Mouse (Mus musculus) kidney, embryonic 15.5 days (tissue): ENCODE data around the gene Ick. TPM values are rescaled to one million over a fixed set of nuclear protein-coding genes. Genes with fewer than 3 reads are reported as not detected.
"Not testable (repeated sequence)": the region's sequence is repeated elsewhere in the genome, so short reads cannot be mapped to it uniquely, and the experiment has no call there.

Experiments used
- ATAC-seq: fragments of 200-750 bp; cut with Nextera tagmentation; replicated peaks from 2 replicates; pipeline ENCODE4 v1.8.0; 2017; ENCODE audit warnings: moderate TSS enrichment; ENCODE audit not compliant: low FRiP score
- H3K27ac ChIP-seq: fragments of 300-500 bp; sonication (generic); 2 replicates; pipeline ENCODE4 v1.5.1; 2015; ENCODE audit warnings: mild to moderate bottlenecking, inconsistent platforms
- H3K27me3 ChIP-seq: fragments of 300-500 bp; sonication (generic); 2 replicates; pipeline ENCODE4 v1.6.1; 2015; ENCODE audit warnings: inconsistent platforms
- H3K36me3 ChIP-seq: fragments of 300-500 bp; sonication (generic); 2 replicates; pipeline ENCODE4 v1.6.1; 2015; ENCODE audit warnings: inconsistent platforms
- H3K4me1 ChIP-seq: fragments of 300-500 bp; sonication (generic); 2 replicates; pipeline ENCODE4 v1.6.1; 2015; ENCODE audit warnings: inconsistent platforms
- H3K4me2 ChIP-seq: fragments of 300-500 bp; sonication (generic); 2 replicates; pipeline ENCODE4 v1.6.1; 2015; ENCODE audit warnings: moderate library complexity, mild to moderate bottlenecking, inconsistent platforms
- H3K4me3 ChIP-seq: fragments of 300-500 bp; sonication (generic); replicated peaks from 2 replicates; pipeline ENCODE4 v1.5.1; 2015; ENCODE audit warnings: mild to moderate bottlenecking, inconsistent platforms
- H3K9ac ChIP-seq: fragments of 300-500 bp; sonication (generic); 2 replicates; pipeline ENCODE4 v1.6.1; 2015; ENCODE audit warnings: mild to moderate bottlenecking, inconsistent platforms
- H3K9me3 ChIP-seq: fragments of 300-500 bp; sonication (generic); replicated peaks from 2 replicates; pipeline ENCODE4 v1.6.1; 2016; ENCODE audit warnings: inconsistent platforms
- WGBS: fragments of 180-500 bp; shearing (Covaris S2); methylation state at CpG from one replicate; pipeline ENCODE4 v1.1.7; 2015; ENCODE audit warnings: mixed read lengths; 5-methylcytosine and 5-hydroxymethylcytosine counted together
- polyA plus RNA-seq: library from polyadenylated mRNA; unstranded; fragments of >200 nt; fragmentation: Nextera tagmentation; extraction: Ambion mirVana; gene quantifications from 2 replicates; pipeline ENCODE4 v1.2.1, GENCODE M21; 2015

Ick gene
- 24.2 and 25.0 TPM in 2 replicates for polyA plus RNA-seq

DNA sequence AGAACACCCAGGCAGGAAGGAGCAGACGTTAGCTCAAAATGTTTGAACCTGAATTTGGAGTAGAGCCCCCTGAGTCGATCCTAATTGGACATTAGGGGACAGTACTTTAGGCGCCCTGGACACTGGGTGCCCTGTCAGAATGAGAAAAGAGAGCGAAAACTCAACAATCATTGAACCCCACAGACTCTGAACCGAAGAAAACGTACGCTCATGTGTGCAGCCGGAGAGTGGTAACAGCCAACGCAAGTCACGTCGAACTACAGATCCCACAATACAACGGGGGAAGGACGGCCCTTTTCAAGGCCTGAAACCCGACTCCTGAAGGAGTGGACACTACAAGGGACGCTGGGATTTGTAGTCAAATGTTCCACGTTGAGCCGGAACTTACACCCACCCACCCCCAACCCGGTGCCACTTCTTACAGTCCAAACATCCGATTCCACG lies at the start of gene Ick, which contains the start of gene Fbxo9:
Ick (plus strand) TSS at position 397 of the 444 bp plus-strand sequence.
Fbxo9 (minus strand) TSS at position 270 of the 444 bp plus-strand sequence.
- Histone ChIP-seq H3K4me3 (peak within 1 kb of the TSS; percentile 90), H3K27ac (peak within 1 kb of the TSS; percentile 94), H3K4me2 (peak within 1 kb of the TSS; percentile 70), H3K27me3 (no peaks in the 10 kb centered on the region), H3K9ac (peak within 1 kb of the TSS; percentile 86), H3K4me1 (peaks cover 39% of the 10 kb centered on the region), H3K36me3 (peaks cover 12% of the 10 kb centered on the region; the same call in 1 of the 2 replicates), H3K9me3 (no peaks in the 10 kb centered on the region)
- under 1% methylated on average over 20 of the region's 20 CpGs for WGBS
- peak; percentile 94 for ATAC-seq

GRCm38 (mm10) chr9:78059525-78060120 lies 49.4 kb upstream of the Ick start:
- no peaks in the 10 kb centered on the region for H3K27me3 ChIP-seq
- no peak overlapping the region for H3K9ac ChIP-seq
- H3K4me3 ChIP-seq = no peak overlapping the region
- H3K27ac ChIP-seq = peak overlapping the region; percentile 60; the same call in 1 of the 2 replicates
- WGBS = 71% methylated on average over 16 of the region's 16 CpGs
- no peaks in the 10 kb centered on the region for H3K36me3 ChIP-seq
- peaks cover 7% of the 10 kb centered on the region; the same call in 1 of the 2 replicates for H3K4me1 ChIP-seq
- H3K9me3 ChIP-seq = no peaks in the 10 kb centered on the region
- no peak overlapping the region for H3K4me2 ChIP-seq
- ATAC-seq = no peak

DNA sequence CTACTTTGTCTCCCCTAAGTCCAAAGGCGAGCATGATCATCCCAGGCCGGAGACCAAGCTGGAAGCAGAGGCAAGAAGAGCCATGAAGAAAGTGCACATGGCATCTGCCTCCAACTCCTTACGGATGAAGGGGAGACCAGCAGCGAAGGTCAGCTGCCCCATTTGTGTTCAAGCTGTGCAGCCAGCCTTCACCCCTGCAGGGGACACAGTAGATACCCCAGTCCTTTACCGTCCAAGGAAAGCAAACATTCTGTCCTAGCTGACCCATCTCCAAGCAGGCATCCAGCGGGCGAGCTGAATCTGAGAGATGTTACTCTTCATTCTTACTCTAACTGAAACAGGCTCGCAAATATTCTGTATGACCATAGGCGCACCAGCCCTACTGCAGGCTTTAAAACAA lies 46.6 kb upstream of the Ick start:
- WGBS = 86% methylated on average over 9 of the region's 9 CpGs
- H3K27me3 ChIP-seq = no peaks in the 10 kb centered on the region
- no peaks in the 10 kb centered on the region for H3K9me3 ChIP-seq
- H3K36me3 ChIP-seq = no peaks in the 10 kb centered on the region
- no peak overlapping the region for H3K4me2 ChIP-seq
- no peak for ATAC-seq
- no peak overlapping the region for H3K9ac ChIP-seq
- H3K4me1 ChIP-seq = peaks cover 7% of the 10 kb centered on the region; the same call in 1 of the 2 replicates
- H3K4me3 ChIP-seq = no peak overlapping the region
- H3K27ac ChIP-seq = no peak overlapping the region

- Histone ChIP-seq H3K9me3 (no peaks in the 10 kb centered on the region), H3K9ac (no peak overlapping the region), H3K27me3 (no peaks in the 10 kb centered on the region), H3K4me3 (no peak overlapping the region), H3K27ac (peak overlapping the region; percentile 60; the same call in 1 of the 2 replicates), H3K4me2 (no peak overlapping the region), H3K4me1 (peaks cover 7% of the 10 kb centered on the region; the same call in 1 of the 2 replicates), H3K36me3 (no peaks in the 10 kb centered on the region)
- peak; percentile 87 for ATAC-seq
- 54% methylated on average over 10 of the region's 10 CpGs for WGBS
Measured at GRCm38 (mm10) chr9:78064121-78064520, 44.9 kb upstream of the Ick start.

GRCm38 (mm10) chr9:78070496-78070895 lies 38.5 kb upstream of the Ick start:
- Histone ChIP-seq H3K36me3 (no peaks in the 10 kb centered on the region), H3K4me3 (no peak overlapping the region), H3K9me3 (no peaks in the 10 kb centered on the region), H3K27me3 (no peaks in the 10 kb centered on the region), H3K4me1 (no peaks in the 10 kb centered on the region), H3K9ac (no peak overlapping the region), H3K4me2 (no peak overlapping the region), H3K27ac (no peak overlapping the region)
- 72% methylated on average over 5 of the region's 5 CpGs for WGBS
- no peak for ATAC-seq

DNA sequence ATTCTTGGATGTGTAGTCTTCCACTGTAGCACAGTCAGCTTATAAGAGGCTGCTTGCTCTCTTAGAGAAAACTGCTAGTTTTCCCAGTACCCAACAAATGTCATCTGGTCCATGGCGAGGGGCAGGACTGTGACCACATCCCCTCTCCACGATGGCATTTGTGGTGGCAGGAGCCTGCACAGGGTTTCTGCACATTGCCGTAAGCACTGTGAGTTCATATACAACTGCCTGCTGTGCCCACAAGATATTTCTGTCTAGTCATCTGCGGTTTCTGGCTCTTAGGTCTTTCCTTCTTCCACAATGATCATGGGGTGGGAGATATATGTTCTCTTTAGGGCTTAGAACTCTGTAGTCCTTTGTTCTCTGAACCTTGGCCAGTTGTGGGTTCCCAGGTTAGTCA lies 37.4 kb upstream of the Ick start:
- ATAC-seq = no peak
- Histone ChIP-seq H3K27ac (no peak overlapping the region), H3K4me3 (no peak overlapping the region), H3K36me3 (no peaks in the 10 kb centered on the region), H3K9ac (no peak overlapping the region), H3K9me3 (no peaks in the 10 kb centered on the region), H3K27me3 (no peaks in the 10 kb centered on the region), H3K4me2 (no peak overlapping the region), H3K4me1 (no peaks in the 10 kb centered on the region)
- 89% methylated on average over 4 of the region's 4 CpGs for WGBS

- not testable (repeated sequence) for H3K27ac ChIP-seq, H3K4me3 ChIP-seq, ATAC-seq, H3K4me2 ChIP-seq, H3K9ac ChIP-seq, H3K9me3 ChIP-seq, H3K36me3 ChIP-seq, H3K4me1 ChIP-seq, H3K27me3 ChIP-seq
- WGBS = 93% methylated on average over 3 of the region's 3 CpGs
Measured at GRCm38 (mm10) chr9:78073291-78073690, 35.7 kb upstream of the Ick start.

GRCm38 (mm10) chr9:78073713-78074340 lies 35.2 kb upstream of the Ick start:
- no peak overlapping the region for H3K4me3 ChIP-seq
- WGBS = 83% methylated on average over 13 of the region's 13 CpGs
- no peak overlapping the region for H3K4me2 ChIP-seq
- no peak overlapping the region for H3K9ac ChIP-seq
- no peak for ATAC-seq
- H3K9me3 ChIP-seq = no peaks in the 10 kb centered on the region
- H3K36me3 ChIP-seq = no peaks in the 10 kb centered on the region
- H3K27me3 ChIP-seq = no peaks in the 10 kb centered on the region
- no peaks in the 10 kb centered on the region for H3K4me1 ChIP-seq
- no peak overlapping the region for H3K27ac ChIP-seq

DNA sequence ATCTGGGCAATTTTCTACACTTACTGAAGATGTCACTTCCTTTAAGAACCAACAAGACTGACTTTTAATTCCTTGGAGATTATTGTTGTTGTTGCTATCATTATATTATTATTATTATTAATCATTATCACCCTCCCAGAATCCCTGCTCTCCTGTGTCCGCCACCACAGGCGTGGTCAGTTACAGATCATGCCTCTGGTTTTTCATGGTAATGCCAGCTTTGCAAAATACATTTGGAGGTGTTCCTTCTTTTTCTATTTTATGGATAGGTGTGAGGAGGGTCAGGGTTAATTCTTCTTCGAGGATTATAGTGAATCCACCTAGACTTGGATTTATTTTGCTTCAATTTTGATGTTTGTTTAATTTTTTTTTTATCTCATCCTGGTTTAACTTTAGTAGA lies 33.7 kb upstream of the Ick start:
- Histone ChIP-seq H3K4me1 (no peaks in the 10 kb centered on the region), H3K27ac (no peak overlapping the region), H3K4me2 (no peak overlapping the region), H3K27me3 (no peaks in the 10 kb centered on the region), H3K9me3 (no peaks in the 10 kb centered on the region), H3K36me3 (no peaks in the 10 kb centered on the region), H3K4me3 (no peak overlapping the region), H3K9ac (no peak overlapping the region)
- no peak for ATAC-seq
- WGBS = 92% methylated on average over 3 of the region's 3 CpGs

DNA sequence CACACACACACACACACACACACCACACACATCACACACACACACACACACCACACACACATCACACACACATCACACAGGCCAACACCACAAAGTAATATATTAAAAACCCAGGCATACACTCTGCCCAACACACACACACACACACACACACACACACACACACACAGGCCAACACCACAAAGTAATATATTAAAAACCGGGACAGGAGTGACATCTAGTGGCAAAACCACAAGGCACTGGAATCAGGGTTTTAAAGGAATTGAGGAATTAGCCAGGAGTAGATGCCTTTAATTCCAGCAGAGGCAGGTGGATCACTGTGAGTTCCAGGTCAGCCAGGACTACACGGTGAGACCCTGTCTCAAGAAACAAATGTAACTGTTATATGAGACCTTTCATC lies 30.8 kb upstream of the Ick start:
- ATAC-seq = no peak
- no peak overlapping the region for H3K4me3 ChIP-seq
- H3K4me2 ChIP-seq = no peak overlapping the region
- H3K9ac ChIP-seq = no peak overlapping the region
- peaks cover 17% of the 10 kb centered on the region for H3K36me3 ChIP-seq
- no peaks in the 10 kb centered on the region for H3K4me1 ChIP-seq
- H3K9me3 ChIP-seq = no peaks in the 10 kb centered on the region
- no peaks in the 10 kb centered on the region for H3K27me3 ChIP-seq
- no peak overlapping the region for H3K27ac ChIP-seq
- WGBS = 24% methylated on average over 2 of the region's 2 CpGs

- no peak overlapping the region for H3K9ac ChIP-seq
- no peaks in the 10 kb centered on the region for H3K9me3 ChIP-seq
- no peak overlapping the region for H3K27ac ChIP-seq
- 92% methylated on average over 7 of the region's 7 CpGs for WGBS
- no peaks in the 10 kb centered on the region for H3K27me3 ChIP-seq
- no peak overlapping the region for H3K4me2 ChIP-seq
- peaks cover 52% of the 10 kb centered on the region for H3K36me3 ChIP-seq
- H3K4me1 ChIP-seq = no peaks in the 10 kb centered on the region
- no peak for ATAC-seq
- H3K4me3 ChIP-seq = no peak overlapping the region
Measured at GRCm38 (mm10) chr9:78081835-78082234, 27.2 kb upstream of the Ick start.

- Histone ChIP-seq H3K36me3 (peaks cover 68% of the 10 kb centered on the region), H3K4me1 (no peaks in the 10 kb centered on the region), H3K27me3 (no peaks in the 10 kb centered on the region), H3K4me2 (no peak overlapping the region), H3K4me3 (no peak overlapping the region), H3K9ac (no peak overlapping the region), H3K27ac (no peak overlapping the region), H3K9me3 (no peaks in the 10 kb centered on the region)
- WGBS = 95% methylated on average over 4 of the region's 4 CpGs
- no peak for ATAC-seq
Measured at GRCm38 (mm10) chr9:78084341-78084740, 24.7 kb upstream of the Ick start.
